Mouse (Mus musculus): ENCODE results near the gene Borcs5. TPM values are rescaled to one million over a fixed set of nuclear protein-coding genes. Genes with fewer than 3 reads are reported as not detected.
"Not testable (repeated sequence)": the region's sequence is repeated elsewhere in the genome, so short reads cannot be mapped to it uniquely, and the experiment has no call there.

Gene Borcs5
- polyA plus RNA-seq, 1 experiment from 2014 or later = 43.6 TPM

DNA sequence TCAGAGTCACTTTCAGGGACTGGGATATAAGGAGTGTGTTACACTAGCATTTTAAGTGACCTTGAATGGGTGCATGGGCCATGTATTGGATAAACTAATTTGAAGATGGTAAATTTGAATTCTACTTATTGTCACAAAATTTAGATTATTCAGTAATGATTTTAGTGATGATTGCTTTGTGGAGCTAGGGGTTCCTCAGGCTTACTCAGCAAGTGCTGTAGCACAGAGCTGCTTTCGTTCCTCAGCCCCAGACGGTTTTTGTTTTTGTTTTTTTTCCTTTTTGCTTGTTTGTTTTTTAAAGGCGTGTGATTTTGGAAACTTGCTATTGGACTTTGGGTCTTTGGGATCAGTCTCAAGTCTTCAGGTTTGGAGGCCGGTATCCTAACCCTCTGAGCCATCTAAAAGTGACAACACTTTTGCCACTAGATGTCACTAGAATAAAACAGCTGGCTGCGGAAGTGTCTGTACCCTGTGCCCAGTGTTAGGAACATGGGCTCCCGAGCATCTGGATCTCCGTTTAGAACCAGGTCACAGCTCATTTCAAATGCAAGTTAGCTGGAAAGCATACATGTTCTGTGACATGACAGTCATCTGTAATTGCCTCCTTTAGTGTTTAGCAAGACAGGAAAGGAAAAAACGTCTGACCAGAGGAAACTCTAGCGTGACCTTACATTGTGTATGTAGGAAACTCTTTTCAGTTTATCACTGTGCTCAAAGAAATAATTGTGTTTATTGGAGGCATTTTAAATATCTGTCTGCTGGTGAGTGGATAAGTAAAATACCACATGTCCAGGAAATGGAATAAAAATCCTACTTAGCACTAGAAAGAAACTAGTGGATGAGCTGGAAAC is 20.0 kb downstream of the Borcs5 start:
- H3K4me3 ChIP-seq = no peak overlapping the region
- no peaks in the 10 kb centered on the region for H3K27me3 ChIP-seq
- H3K4me1 ChIP-seq (replicated peaks) = no peaks in the 10 kb centered on the region
- H3K9me3 ChIP-seq = no peaks in the 10 kb centered on the region
- no peak overlapping the region for H3K4me2 ChIP-seq
- ATAC-seq (ENCODE audit: low FRiP score, low read depth) = peak; percentile 95
- no peak overlapping the region for H3K27ac ChIP-seq (replicated peaks)
- no peaks in the 10 kb centered on the region for H3K36me3 ChIP-seq
- WGBS = 20% methylated on average over 9 of the region's 9 CpGs
- no peak overlapping the region for H3K9ac ChIP-seq

DNA sequence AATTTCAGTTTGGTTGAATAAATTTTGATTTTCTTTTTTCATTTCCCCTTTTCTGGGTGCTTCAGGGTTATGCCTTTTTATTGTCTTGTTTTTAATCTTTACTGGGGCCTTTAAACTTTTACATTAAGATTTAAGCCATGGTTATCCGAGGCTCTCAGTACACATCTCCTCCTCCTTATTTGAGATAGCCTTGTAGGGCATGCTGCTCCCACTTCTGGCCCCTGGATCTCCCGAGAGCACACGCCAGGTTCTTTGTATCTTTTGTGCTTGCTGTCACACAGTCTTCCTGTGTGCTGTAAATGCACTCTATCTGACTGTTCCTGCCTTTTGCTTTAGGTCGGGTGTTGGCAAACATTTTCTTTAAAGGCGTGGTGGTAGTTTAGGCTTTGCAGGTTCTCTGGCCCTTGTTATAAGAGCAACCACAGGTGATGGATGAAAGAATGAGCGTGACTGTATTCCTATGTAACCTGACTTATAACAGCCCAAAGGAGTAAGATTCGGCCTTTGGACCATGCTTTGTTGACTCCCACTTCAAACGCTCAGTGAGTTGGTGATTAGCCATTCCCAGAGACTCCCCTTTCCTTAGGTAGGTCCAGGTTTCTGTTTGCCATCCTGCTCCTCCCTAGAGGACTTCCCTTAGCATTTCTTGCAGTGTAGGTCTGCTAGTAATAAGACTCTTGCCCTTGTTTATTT is 21.6 kb downstream of the Borcs5 start:
- Histone ChIP-seq H3K27ac (replicated peaks) (no peak overlapping the region), H3K9me3 (no peaks in the 10 kb centered on the region), H3K4me3 (no peak overlapping the region), H3K9ac (no peak overlapping the region), H3K4me2 (no peak overlapping the region), H3K36me3 (no peaks in the 10 kb centered on the region), H3K27me3 (no peaks in the 10 kb centered on the region), H3K4me1 (replicated peaks) (no peaks in the 10 kb centered on the region)
- no peak for ATAC-seq (ENCODE audit: low FRiP score, low read depth)
- whole genome bisulfite sequencing = 83% methylated on average over 8 of the region's 8 CpGs

DNA sequence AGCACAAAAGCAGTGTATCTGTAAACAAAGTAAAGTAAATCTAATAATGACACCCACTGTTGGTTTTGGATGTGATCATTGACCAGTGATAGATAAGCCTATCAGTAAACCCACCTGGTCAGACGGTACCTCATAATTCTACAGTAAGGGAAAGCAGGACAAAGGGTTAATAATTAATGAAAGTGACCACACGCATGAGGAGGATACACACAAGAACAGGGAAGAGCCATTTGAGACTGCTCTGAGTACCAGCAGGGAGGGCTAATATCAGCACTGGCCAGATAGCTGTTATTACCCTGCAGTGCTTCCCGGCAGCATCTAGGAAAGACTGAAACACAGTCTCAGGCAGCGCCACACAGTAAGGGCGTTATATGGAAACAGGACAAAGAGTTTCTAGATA is 25.3 kb downstream of the Borcs5 start:
- Histone ChIP-seq H3K4me1 (replicated peaks) (no peaks in the 10 kb centered on the region), H3K4me3 (no peak overlapping the region), H3K27ac (replicated peaks) (no peak overlapping the region), H3K36me3 (no peaks in the 10 kb centered on the region), H3K4me2 (no peak overlapping the region), H3K27me3 (no peaks in the 10 kb centered on the region), H3K9ac (no peak overlapping the region), H3K9me3 (no peaks in the 10 kb centered on the region)
- no peak for ATAC-seq (ENCODE audit: low FRiP score, low read depth)
- WGBS = 74% methylated on average over 5 of the region's 5 CpGs

DNA sequence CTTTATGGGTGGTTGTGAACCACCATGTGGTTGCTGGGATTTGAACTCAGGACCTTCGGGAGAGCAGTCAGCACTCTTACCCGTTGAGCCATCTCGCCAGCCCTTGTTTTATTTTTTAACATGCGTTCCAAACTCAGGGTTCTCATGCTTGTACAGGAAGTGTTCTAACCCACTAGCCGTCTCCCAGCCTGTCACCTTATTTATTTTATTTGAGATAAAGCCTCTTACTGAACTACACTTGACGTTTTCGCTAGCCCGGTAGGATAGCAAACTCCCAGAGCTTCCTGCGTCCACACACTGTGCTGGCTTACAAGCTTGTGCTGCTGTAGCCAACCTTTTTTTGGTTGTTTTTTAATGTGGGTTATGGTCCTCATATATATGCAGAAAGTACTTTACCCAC is 26.5 kb downstream of the Borcs5 start:
- H3K27me3 ChIP-seq = no peaks in the 10 kb centered on the region
- no peak for ATAC-seq (ENCODE audit: low FRiP score, low read depth)

DNA sequence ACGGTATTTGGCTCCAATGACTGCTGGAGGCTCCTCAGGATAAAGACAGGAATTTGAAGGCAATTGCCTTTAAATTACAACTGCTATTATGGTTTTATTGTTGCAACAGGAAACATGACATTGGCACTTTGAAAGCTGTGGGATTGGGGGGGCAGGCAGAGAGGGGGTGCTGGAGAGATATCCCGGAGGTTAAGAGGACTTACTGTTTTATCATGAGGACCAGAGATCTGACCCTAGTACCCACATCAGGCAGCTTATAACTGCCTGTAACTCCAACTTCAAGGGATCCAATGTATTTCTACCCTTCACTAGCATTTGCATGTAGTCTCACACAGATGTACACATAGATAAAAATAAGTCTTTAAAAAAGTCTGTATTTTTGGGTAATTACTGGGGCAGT is 29.2 kb downstream of the Borcs5 start:
- Histone ChIP-seq H3K27ac (replicated peaks) (no peak overlapping the region), H3K4me2 (no peak overlapping the region), H3K4me1 (replicated peaks) (0 out of 2 replicates have a peak, but pooled peaks cover 4% of the 10 kb centered on the region), H3K27me3 (no peaks in the 10 kb centered on the region), H3K9ac (no peak overlapping the region), H3K9me3 (no peaks in the 10 kb centered on the region), H3K36me3 (no peaks in the 10 kb centered on the region), H3K4me3 (no peak overlapping the region)
- no peak for ATAC-seq (ENCODE audit: low FRiP score, low read depth)
- 87% methylated on average over 2 of the region's 2 CpGs for WGBS

More for the DNA sequence above, 26.5 kb downstream of the Borcs5 start:
- Histone ChIP-seq H3K4me2 (no peak overlapping the region), H3K4me3 (no peak overlapping the region), H3K9me3 (no peaks in the 10 kb centered on the region), H3K36me3 (no peaks in the 10 kb centered on the region), H3K4me1 (replicated peaks) (0 out of 2 replicates have a peak, but pooled peaks cover 1% of the 10 kb centered on the region), H3K27ac (replicated peaks) (no peak overlapping the region), H3K9ac (no peak overlapping the region)
- 91% methylated on average over 9 of the region's 9 CpGs for WGBS

DNA sequence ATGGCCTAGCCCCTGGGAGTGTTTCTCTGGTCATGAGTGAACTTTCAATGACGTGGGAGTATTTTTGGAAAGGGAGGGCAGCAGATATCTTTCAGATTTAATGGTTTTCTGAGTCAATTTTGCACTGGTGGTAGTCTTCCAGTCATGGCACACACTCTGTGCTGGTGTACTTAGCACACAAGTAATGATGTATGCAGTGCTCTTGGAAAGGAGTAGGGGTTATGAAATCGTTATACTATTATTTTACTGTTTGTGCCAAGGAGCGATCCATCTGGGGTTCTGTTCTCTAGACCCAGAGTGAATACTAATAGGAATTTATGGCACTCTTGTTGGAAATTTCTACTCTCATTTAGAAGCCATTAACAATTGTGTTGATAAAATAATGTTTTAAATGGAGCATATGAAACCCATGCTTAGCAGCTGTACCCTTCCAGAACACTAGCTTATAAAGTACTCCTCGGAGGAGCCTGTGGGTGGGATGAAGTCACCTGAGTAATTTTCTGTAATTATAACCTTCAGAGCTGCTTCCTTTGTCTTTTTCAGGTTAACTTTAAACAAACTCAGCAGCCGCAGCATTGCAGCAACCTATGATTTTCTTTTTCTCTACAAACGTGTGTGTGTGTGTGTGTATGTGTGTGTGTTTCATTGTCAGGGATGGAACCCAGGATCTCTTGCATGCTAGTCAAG is 30.0 kb downstream of the Borcs5 start:
- H3K9me3 ChIP-seq = no peaks in the 10 kb centered on the region
- no peak overlapping the region for H3K9ac ChIP-seq
- H3K4me2 ChIP-seq = no peak overlapping the region
- 0 out of 2 replicates have a peak, but pooled peaks have one; percentile 19 for ATAC-seq (ENCODE audit: low FRiP score, low read depth)
- no peak overlapping the region for H3K27ac ChIP-seq (replicated peaks)
- 0 out of 2 replicates have a peak, but pooled peaks cover 4% of the 10 kb centered on the region for H3K4me1 ChIP-seq (replicated peaks)
- H3K27me3 ChIP-seq = no peaks in the 10 kb centered on the region
- no peaks in the 10 kb centered on the region for H3K36me3 ChIP-seq
- 70% methylated on average over 6 of the region's 6 CpGs for WGBS
- H3K4me3 ChIP-seq = no peak overlapping the region

DNA sequence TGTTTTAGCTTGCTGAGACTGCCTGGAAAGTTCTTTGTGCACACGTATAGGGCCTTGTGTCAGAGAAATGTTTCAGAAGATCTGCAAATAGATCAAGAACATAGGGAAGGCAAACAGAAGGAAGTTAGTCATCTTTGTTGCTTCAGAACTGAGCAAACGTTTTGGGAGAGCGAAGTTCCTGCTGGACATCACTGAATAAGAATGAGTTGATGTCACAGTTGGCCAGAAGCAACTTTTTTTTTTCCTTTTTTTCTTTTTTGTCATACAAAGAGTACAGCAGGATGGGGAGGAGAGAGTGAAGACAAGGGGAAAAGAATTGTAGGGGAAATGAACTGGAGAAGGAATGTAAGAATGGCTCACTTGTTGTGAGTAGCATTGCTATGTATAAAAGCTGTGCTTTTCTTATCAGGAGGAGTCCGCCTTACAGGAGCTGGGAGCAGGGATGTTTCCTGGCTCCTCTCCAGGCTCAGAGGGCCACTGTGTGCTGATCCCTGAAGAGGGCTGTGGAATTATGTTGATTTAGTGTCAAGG is 31.6 kb downstream of the Borcs5 start:
- Histone ChIP-seq H3K4me2 (no peak overlapping the region), H3K4me1 (replicated peaks) (0 out of 2 replicates have a peak, but pooled peaks cover 4% of the 10 kb centered on the region), H3K27ac (replicated peaks) (no peak overlapping the region), H3K9me3 (no peaks in the 10 kb centered on the region), H3K4me3 (no peak overlapping the region), H3K9ac (no peak overlapping the region), H3K27me3 (no peaks in the 10 kb centered on the region), H3K36me3 (no peaks in the 10 kb centered on the region)
- ATAC-seq (ENCODE audit: low FRiP score, low read depth) = no peak
- 52% methylated on average over 4 of the region's 4 CpGs for WGBS

DNA sequence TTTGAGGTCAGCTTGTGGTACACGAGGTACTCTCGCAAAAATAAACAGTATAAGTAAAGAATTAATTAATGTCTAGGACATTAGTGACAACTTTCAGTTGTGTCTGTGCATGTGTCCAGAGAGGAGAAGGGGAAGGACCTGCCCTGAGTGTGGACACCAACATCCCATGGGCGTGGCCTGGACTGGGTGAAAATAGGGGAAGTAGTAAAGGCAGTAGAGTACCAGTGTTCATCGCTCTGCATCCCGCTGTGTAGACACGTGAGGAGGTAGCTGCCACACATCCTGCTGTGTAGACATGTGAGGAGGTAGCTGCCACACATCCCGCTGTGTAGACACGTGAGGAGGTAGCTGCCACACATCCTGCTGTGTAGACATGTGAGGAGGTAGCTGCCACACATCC is 34.4 kb downstream of the Borcs5 start:
- WGBS = 89% methylated on average over 8 of the region's 8 CpGs
- not testable (repeated sequence) for ATAC-seq (ENCODE audit: low FRiP score, low read depth); H3K9me3 ChIP-seq; H3K27ac ChIP-seq (replicated peaks); H3K4me3 ChIP-seq; H3K27me3 ChIP-seq; H3K4me2 ChIP-seq; H3K9ac ChIP-seq; H3K4me1 ChIP-seq (replicated peaks); H3K36me3 ChIP-seq

DNA sequence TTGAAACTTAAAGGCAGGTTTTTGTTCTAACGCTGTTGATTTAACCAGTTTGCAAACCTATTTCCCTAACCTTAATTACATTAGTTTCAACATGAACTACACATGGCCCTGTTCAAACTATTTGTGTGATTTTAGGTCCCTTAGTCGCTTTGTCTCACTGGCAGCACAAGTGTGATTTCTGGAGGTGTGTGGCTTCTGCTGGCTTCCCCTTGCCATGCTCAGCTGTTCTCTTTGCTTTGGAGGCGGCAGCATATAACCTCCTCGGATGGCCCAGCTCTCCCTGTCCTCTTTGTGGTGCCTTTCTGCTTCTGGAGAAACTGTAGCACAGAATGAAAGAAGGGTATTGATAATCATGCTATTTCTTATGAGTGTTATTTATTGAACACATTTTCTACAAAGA is 38.2 kb downstream of the Borcs5 start:
- H3K9ac ChIP-seq = no peak overlapping the region
- 85% methylated on average over 4 of the region's 4 CpGs for WGBS

DNA sequence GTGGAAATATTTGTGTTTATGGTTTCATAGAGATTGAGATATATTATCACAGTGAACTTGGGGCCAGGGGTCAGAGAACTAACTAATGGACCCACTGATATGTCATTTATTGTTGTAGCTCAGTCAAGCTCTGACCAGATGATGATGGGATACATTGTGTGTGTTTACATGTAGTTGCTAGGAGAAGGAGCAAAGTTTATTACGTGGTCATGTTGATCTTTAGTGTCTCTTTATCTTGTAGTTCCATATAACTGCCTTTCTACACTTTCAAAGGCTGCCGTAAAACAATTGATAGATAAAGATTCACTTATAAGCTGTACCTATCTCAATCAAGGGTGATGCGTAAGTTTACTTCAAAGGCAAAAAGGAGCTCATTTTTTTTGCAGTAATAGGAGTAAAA is 38.7 kb downstream of the Borcs5 start:
- 83% methylated on average over 3 of the region's 3 CpGs for WGBS
- ATAC-seq (ENCODE audit: low FRiP score, low read depth) = no peak

More for the DNA sequence above, 38.2 kb downstream of the Borcs5 start:
- no peak overlapping the region for H3K4me3 ChIP-seq
- H3K4me1 ChIP-seq (replicated peaks) = no peaks in the 10 kb centered on the region
- no peaks in the 10 kb centered on the region for H3K36me3 ChIP-seq
- H3K4me2 ChIP-seq = no peak overlapping the region
- H3K27ac ChIP-seq (replicated peaks) = no peak overlapping the region
- H3K9me3 ChIP-seq = no peaks in the 10 kb centered on the region
- no peak for ATAC-seq (ENCODE audit: low FRiP score, low read depth)
- no peaks in the 10 kb centered on the region for H3K27me3 ChIP-seq

DNA sequence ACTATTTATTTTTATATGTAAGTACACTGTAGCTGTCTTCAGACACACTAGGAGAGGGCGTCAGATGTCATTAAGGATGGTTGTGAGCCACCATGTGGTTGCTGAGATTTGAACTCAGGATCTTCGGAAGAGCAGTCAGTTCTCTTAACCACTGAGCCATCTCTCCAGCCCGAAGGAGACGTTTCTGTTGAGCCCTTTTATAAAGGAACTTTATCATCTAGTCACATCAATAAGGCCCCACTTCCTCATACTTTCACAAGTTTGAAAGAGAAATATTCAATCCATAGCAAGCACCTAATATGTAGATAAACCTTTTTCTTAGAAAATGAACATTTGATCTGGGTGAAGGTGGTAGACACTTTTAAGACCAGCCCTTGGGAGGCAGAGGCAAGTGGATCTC is 40.0 kb downstream of the Borcs5 start:
- not testable (repeated sequence) for H3K4me1 ChIP-seq (replicated peaks); H3K4me3 ChIP-seq; H3K9ac ChIP-seq; H3K9me3 ChIP-seq; H3K36me3 ChIP-seq; H3K4me2 ChIP-seq; ATAC-seq (ENCODE audit: low FRiP score, low read depth); H3K27me3 ChIP-seq; H3K27ac ChIP-seq (replicated peaks)
- 95% methylated on average over 4 of the region's 4 CpGs for WGBS

More for the DNA sequence above, 38.7 kb downstream of the Borcs5 start:
- no peaks in the 10 kb centered on the region for H3K27me3 ChIP-seq
- no peaks in the 10 kb centered on the region for H3K9me3 ChIP-seq
- H3K9ac ChIP-seq = no peak overlapping the region
- H3K36me3 ChIP-seq = no peaks in the 10 kb centered on the region
- no peak overlapping the region for H3K4me3 ChIP-seq
- no peak overlapping the region for H3K27ac ChIP-seq (replicated peaks)
- no peaks in the 10 kb centered on the region for H3K4me1 ChIP-seq (replicated peaks)
- H3K4me2 ChIP-seq = no peak overlapping the region

All from hindbrain, embryonic 15.5 days (tissue).